Mouse (Mus musculus) limb, embryonic 11.5 days (tissue): Measurements from ENCODE around the gene Tnrc18. TPM values are rescaled to one million over a fixed set of nuclear protein-coding genes. Genes with fewer than 3 reads are reported as not detected.
A peak's percentile ranks its signal among the peaks of the same experiment; 100 is the strongest.

Experiments used
- ATAC-seq: fragments of 200-750 bp; cut with Nextera tagmentation; 2 replicates; pipeline ENCODE4 v1.8.0; 2017; ENCODE audit warnings: low read depth; ENCODE audit not compliant: insufficient number of reproducible peaks, low FRiP score, low TSS enrichment
- DNase-seq: peaks from one replicate; pipeline ENCODE4 v3.0.0-alpha.2; 2015; ENCODE audit warnings: low spot score
- H3K27ac ChIP-seq: fragments of 300-500 bp; sonication (generic); replicated peaks from 2 replicates; pipeline ENCODE4 v1.5.1; 2014; ENCODE audit warnings: low read depth, mild to moderate bottlenecking, low read length
- H3K27me3 ChIP-seq: fragments of 300-500 bp; sonication (generic); 2 replicates; pipeline ENCODE4 v1.6.1; 2014; ENCODE audit warnings: mild to moderate bottlenecking, low read length, mixed read lengths; ENCODE audit not compliant: control insufficient read depth, insufficient read depth
- H3K36me3 ChIP-seq: fragments of 300-500 bp; sonication (generic); 2 replicates; pipeline ENCODE4 v1.6.1; 2014; ENCODE audit warnings: mild to moderate bottlenecking, low read length, moderate library complexity, mixed read lengths; ENCODE audit not compliant: control insufficient read depth, insufficient read depth
- H3K4me1 ChIP-seq: fragments of 300-500 bp; sonication (generic); 2 replicates; pipeline ENCODE4 v1.6.1; 2014; ENCODE audit warnings: low read length, mixed read lengths; ENCODE audit not compliant: control insufficient read depth, insufficient read depth
- H3K4me2 ChIP-seq: fragments of 300-500 bp; sonication (generic); 2 replicates; pipeline ENCODE4 v1.6.1; 2014; ENCODE audit warnings: low read depth, mild to moderate bottlenecking, moderate library complexity; ENCODE audit not compliant: severe bottlenecking
- H3K4me3 ChIP-seq: fragments of 300-500 bp; sonication (generic); 2 replicates; pipeline ENCODE4 v1.5.1; 2014; ENCODE audit warnings: low read depth, low read length
- H3K9ac ChIP-seq: fragments of 300-500 bp; sonication (generic); 2 replicates; pipeline ENCODE4 v1.6.1; 2014; ENCODE audit warnings: mild to moderate bottlenecking, low read length
- H3K9me3 ChIP-seq: fragments of 300-500 bp; sonication (generic); 2 replicates; pipeline ENCODE4 v1.6.1; 2016; ENCODE audit warnings: low read length; ENCODE audit not compliant: control insufficient read depth
- WGBS: fragments of 180-500 bp; shearing (Covaris S2); extraction: QIAGEN DNeasy Blood & Tissue Kit; methylation state at CpG from one replicate; pipeline ENCODE4 v1.1.7; 2014; 5-methylcytosine and 5-hydroxymethylcytosine counted together
- polyA plus RNA-seq: library from polyadenylated mRNA; unstranded; fragments of >200 nt; fragmentation: Nextera tagmentation; extraction: Ambion mirVana; gene quantifications from 2 replicates; pipeline ENCODE4 v1.2.1, GENCODE M21; 2014

Gene Tnrc18
- polyA plus RNA-seq, 1 experiment from 2014 or later, result 42.2 TPM

DNA sequence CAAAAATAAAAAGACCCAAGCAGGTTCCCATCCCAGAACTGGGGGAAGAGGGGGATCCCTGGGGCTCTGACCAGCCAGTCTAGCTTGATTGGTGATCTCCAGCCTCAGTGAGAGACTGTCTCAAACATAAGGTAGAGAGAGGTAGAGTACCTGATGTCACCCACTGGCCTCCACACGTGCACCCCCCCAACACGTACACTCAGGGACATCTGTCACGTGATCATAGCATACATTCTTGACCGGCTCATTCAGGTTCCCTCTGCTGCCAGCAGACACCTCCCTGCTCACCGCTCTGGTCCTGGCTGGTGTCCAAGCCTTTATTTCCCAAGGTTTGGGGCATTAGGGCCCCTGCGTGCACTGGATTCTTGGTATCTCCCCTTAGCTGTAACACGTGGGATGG is 108.0 kb downstream of the Tnrc18 start:
- Histone ChIP-seq H3K9ac (no peak overlapping the region), H3K4me3 (no peak overlapping the region), H3K27ac (no peak overlapping the region), H3K36me3 (no peaks in the 10 kb centered on the region), H3K27me3 (no peaks in the 10 kb centered on the region), H3K4me2 (no peak overlapping the region), H3K4me1 (no peaks in the 10 kb centered on the region), H3K9me3 (no peaks in the 10 kb centered on the region)
- ATAC-seq, result no peak
- 89% methylated on average over 7 of the region's 7 CpGs for WGBS
- no peak for DNase-seq

GRCm38 (mm10) chr5:142707709-142708108 is 109.8 kb downstream of the Tnrc18 start:
- no peak overlapping the region for H3K9ac ChIP-seq
- H3K9me3 ChIP-seq, result no peaks in the 10 kb centered on the region
- H3K27me3 ChIP-seq, result no peaks in the 10 kb centered on the region
- no peak overlapping the region for H3K4me3 ChIP-seq
- H3K4me2 ChIP-seq, result no peak overlapping the region
- no peaks in the 10 kb centered on the region for H3K4me1 ChIP-seq
- H3K36me3 ChIP-seq, result no peaks in the 10 kb centered on the region
- WGBS, result 89% methylated on average over 5 of the region's 5 CpGs
- ATAC-seq (no peak), DNase-seq (no peak)
- no peak overlapping the region for H3K27ac ChIP-seq

GRCm38 (mm10) chr5:142703569-142703968 is 113.9 kb downstream of the Tnrc18 start:
- H3K4me1 ChIP-seq, result no peaks in the 10 kb centered on the region
- H3K4me3 ChIP-seq, result no peak overlapping the region
- ATAC-seq, result no peak
- WGBS, result 87% methylated on average over 10 of the region's 10 CpGs
- no peak overlapping the region for H3K9ac ChIP-seq
- no peak overlapping the region for H3K4me2 ChIP-seq
- H3K9me3 ChIP-seq, result no peaks in the 10 kb centered on the region
- DNase-seq, result no peak
- H3K27me3 ChIP-seq, result peaks cover 4% of the 10 kb centered on the region; the same call in 1 of the 2 replicates
- H3K27ac ChIP-seq, result no peak overlapping the region
- no peaks in the 10 kb centered on the region for H3K36me3 ChIP-seq

- Histone ChIP-seq H3K9me3 (no peaks in the 10 kb centered on the region), H3K27ac (no peak overlapping the region), H3K4me1 (no peaks in the 10 kb centered on the region), H3K27me3 (peaks cover 4% of the 10 kb centered on the region; the same call in 1 of the 2 replicates), H3K4me2 (peak overlapping the region; percentile 92), H3K9ac (peak overlapping the region; percentile 74), H3K4me3 (peak overlapping the region; percentile 70), H3K36me3 (no peaks in the 10 kb centered on the region)
- 25% methylated on average over 18 of the region's 18 CpGs for WGBS
- ATAC-seq (no peak; the same call in 1 of the 2 replicates), DNase-seq (peak; percentile 47)
These were observed 114.8 kb downstream of the Tnrc18 start for GRCm38 (mm10) chr5:142702511-142703138.

DNA sequence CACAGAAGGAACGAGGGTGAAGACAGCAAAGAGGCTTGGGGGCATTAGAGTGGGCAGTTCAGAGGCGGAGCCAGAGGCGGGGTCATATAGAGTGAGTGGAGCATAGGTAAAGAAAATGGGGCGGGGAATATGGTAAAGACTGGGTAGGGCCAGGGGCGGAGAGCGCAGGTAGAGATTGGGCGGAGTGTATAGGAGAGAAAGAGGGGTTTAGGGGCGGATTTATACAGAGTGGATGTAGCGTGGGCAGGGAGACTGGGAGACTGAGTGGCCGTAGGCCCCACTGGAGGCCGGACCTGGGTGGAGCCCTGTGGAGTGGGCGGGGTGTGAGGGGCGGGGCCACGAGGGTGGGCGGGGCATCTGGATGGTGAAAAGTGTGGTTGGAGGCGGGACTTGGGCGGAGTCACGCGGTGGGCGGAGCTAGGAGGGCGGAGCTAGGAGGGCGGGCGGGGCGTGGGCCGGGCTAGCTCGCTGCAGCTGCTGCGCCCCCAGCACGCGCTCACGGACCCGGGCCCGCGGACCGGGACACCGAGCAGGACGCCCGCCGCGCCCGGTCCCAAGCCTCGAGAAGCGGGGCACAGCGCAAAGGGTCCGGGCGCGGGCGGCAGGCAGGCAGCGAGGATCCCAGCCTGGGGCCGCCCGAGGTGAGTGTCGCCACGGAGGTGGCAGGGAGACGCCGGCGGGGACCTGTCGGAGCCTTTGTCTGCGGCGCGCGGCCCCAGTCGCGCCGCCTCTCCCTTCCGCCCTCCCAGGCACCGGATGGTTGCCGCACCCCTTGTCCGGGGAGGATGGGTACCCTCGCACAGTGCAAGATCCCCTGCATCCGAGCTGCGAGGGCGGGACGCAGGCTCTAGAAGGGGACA is 115.6 kb downstream of the Tnrc18 start:
- ATAC-seq (peak; percentile 77), DNase-seq (peak; percentile 88)
- H3K36me3 ChIP-seq, result no peaks in the 10 kb centered on the region
- H3K27me3 ChIP-seq, result peaks cover 4% of the 10 kb centered on the region; the same call in 1 of the 2 replicates
- peak overlapping the region; percentile 70 for H3K4me3 ChIP-seq
- H3K4me1 ChIP-seq, result no peaks in the 10 kb centered on the region
- WGBS, result 1% methylated on average over 54 of the region's 72 CpGs
- peak overlapping the region; percentile 74 for H3K9ac ChIP-seq
- H3K4me2 ChIP-seq, result peak overlapping the region; percentile 92
- H3K9me3 ChIP-seq, result no peaks in the 10 kb centered on the region
- H3K27ac ChIP-seq, result no peak overlapping the region

DNA sequence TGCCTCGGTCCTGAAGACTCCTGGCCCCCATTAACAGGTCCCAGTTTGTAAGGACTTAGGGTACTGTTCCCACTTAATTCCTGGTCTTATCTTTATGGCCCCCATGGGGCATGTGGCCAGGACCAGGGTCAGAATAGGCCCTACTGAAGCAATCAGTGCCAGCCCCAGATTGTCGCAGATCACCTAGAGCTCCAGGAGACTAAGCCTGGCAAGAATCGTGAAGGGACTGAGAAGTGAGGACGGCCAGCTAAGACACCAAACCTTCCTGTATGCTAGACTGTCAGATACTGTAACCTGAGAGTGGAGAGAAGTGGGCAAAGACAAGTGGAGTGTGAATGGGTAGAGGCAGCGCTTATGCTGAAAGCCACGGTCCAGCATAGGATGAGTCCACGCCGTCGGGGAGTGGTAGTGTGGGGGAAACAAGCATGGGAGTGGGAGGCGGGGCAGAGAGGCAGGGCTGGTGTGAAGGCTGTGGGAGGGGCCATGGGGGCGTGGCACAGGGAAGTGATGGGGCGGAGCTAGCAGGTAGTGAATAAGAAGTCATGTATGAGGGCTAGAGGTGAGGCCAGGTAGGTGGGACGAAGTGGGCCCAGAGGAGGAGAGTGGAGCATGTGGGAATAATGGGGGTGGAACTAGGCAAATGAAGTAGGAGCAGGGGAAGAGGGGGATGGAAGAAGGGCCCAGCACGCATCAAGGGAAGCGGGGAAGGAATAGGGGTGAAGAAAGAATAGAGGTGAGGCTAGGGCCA is 116.4 kb downstream of the Tnrc18 start:
- DNase-seq (peak; percentile 43), ATAC-seq (peak; percentile 31; the same call in 1 of the 2 replicates)
- no peaks in the 10 kb centered on the region for H3K4me1 ChIP-seq
- H3K36me3 ChIP-seq, result no peaks in the 10 kb centered on the region
- no peak overlapping the region for H3K27ac ChIP-seq
- no peak overlapping the region for H3K4me3 ChIP-seq
- no peak overlapping the region for H3K4me2 ChIP-seq
- WGBS, result 5% methylated on average over 15 of the region's 15 CpGs
- no peaks in the 10 kb centered on the region for H3K9me3 ChIP-seq
- H3K9ac ChIP-seq, result no peak overlapping the region
- H3K27me3 ChIP-seq, result peaks cover 4% of the 10 kb centered on the region; the same call in 1 of the 2 replicates

DNA sequence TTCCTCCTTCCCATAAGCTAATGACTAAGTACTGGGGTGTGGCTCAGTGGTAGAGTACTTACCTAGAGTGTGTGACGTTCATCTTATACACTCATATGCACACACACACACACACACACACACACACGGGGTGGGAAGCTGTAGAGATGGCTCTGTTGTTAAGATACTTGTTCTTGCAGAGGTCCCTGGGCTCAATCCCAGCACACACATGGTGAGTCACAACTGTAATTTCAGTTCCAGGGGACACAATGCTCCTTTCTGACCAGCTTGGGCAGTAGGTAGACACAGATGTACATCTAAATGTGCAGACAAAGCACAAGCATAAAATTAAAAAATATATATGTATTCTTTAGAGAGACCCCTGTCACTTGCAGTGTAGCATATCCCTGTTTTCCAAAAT is 119.7 kb downstream of the Tnrc18 start:
- Histone ChIP-seq H3K36me3 (no peaks in the 10 kb centered on the region), H3K27me3 (peaks cover 4% of the 10 kb centered on the region; the same call in 1 of the 2 replicates), H3K4me1 (no peaks in the 10 kb centered on the region), H3K9ac (no peak overlapping the region), H3K27ac (no peak overlapping the region), H3K4me3 (no peak overlapping the region), H3K4me2 (no peak overlapping the region), H3K9me3 (no peaks in the 10 kb centered on the region)
- ATAC-seq (no peak), DNase-seq (no peak)
- 71% methylated on average over 2 of the region's 2 CpGs for WGBS

DNA sequence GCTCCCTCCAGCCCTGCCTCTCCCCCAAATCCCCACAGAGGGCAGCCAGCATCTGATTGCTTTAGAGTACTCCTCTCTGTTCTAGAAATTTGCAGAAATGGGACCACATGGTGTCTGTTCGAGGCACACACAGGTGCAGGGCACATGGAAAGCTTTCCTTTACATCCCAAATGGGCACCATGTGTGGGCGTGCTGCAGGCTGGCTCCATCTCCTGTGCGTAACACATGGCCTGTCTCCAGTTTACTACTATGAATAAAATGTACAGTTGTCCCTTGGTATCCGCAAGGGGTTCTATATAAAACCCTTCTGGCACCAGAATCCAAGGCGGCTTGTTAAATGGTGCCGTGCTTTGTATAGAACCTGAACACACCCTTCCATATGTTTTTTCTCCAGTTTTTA is 120.6 kb downstream of the Tnrc18 start:
- Histone ChIP-seq H3K9me3 (no peaks in the 10 kb centered on the region), H3K9ac (no peak overlapping the region), H3K27me3 (peaks cover 4% of the 10 kb centered on the region; the same call in 1 of the 2 replicates), H3K27ac (no peak overlapping the region), H3K4me3 (no peak overlapping the region), H3K4me1 (no peaks in the 10 kb centered on the region), H3K36me3 (no peaks in the 10 kb centered on the region), H3K4me2 (no peak overlapping the region)
- no peak for DNase-seq
- no peak for ATAC-seq
- WGBS, result 79% methylated on average over 6 of the region's 6 CpGs
